Mouse (Mus musculus): ENCODE measurements around the gene Ccdc127. TPM values are rescaled to one million over a fixed set of nuclear protein-coding genes. Genes with fewer than 3 reads are reported as not detected.

Gene Ccdc127
- polyA plus RNA-seq, 1 experiment from 2014 or later: 33.1 TPM

GRCm38 (mm10) chr13:74341036-74341435 is 9.1 kb upstream of the Ccdc127 start:
- Histone ChIP-seq H3K27ac (replicated peaks) (no peak overlapping the region), H3K27me3 (ENCODE audit: control insufficient read depth, insufficient read depth, low read length) (no peaks in the 10 kb centered on the region), H3K36me3 (ENCODE audit: control insufficient read depth, insufficient read depth, low read length) (peaks cover 13% of the 10 kb centered on the region), H3K4me1 (replicated peaks; ENCODE audit: control insufficient read depth, insufficient read depth) (no peaks in the 10 kb centered on the region), H3K4me2 (replicated peaks; ENCODE audit: low read depth) (no peak overlapping the region), H3K9ac (ENCODE audit: low read length) (no peak overlapping the region), H3K4me3 (ENCODE audit: low read depth, low read length) (no peak overlapping the region), H3K9me3 (ENCODE audit: control insufficient read depth, low read length) (no peaks in the 10 kb centered on the region)
- peak; percentile 50 for DNase-seq (ENCODE audit: low spot score)
- TF ChIP-seq EP300 (optimal IDR thresholded peaks at IDR 0.05) (no peak), CTCF (IDR thresholded peaks at IDR 0.05; ENCODE audit: low read depth) (peak; percentile 85)
- WGBS: 42% methylated on average over 3 of the region's 3 CpGs
- ATAC-seq (ENCODE audit: low FRiP score, low TSS enrichment): peak; percentile 81

- Histone ChIP-seq H3K9ac (ENCODE audit: low read length) (peak overlapping the region; percentile 89), H3K27me3 (ENCODE audit: control insufficient read depth, insufficient read depth, low read length) (no peaks in the 10 kb centered on the region), H3K4me2 (replicated peaks; ENCODE audit: low read depth) (peak overlapping the region; percentile 71), H3K36me3 (ENCODE audit: control insufficient read depth, insufficient read depth, low read length) (0 out of 2 replicates have a peak, but pooled peaks cover 2% of the 10 kb centered on the region), H3K27ac (replicated peaks) (peak overlapping the region; percentile 91), H3K9me3 (ENCODE audit: control insufficient read depth, low read length) (no peaks in the 10 kb centered on the region), H3K4me3 (ENCODE audit: low read depth, low read length) (peak overlapping the region; percentile 78), H3K4me1 (replicated peaks; ENCODE audit: control insufficient read depth, insufficient read depth) (0 out of 2 replicates have a peak, but pooled peaks cover 2% of the 10 kb centered on the region)
- DNase-seq (ENCODE audit: low spot score) (no peak), ATAC-seq (ENCODE audit: low FRiP score, low TSS enrichment) (peak; percentile 36; the same call in 1 of the 2 replicates)
- TF ChIP-seq CTCF (IDR thresholded peaks at IDR 0.05; ENCODE audit: low read depth): no peak
- TF ChIP-seq EP300 (optimal IDR thresholded peaks at IDR 0.05): no peak
- 1% methylated on average over 15 of the region's 15 CpGs for WGBS
Observed at GRCm38 (mm10) chr13:74350435-74350906, 362 bp downstream of the Ccdc127 start.

- 96% methylated on average over 13 of the region's 13 CpGs for WGBS
- ATAC-seq (ENCODE audit: low FRiP score, low TSS enrichment): no peak
- no peaks in the 10 kb centered on the region for H3K4me1 ChIP-seq (replicated peaks; ENCODE audit: control insufficient read depth, insufficient read depth)
- no peak overlapping the region for H3K9ac ChIP-seq (ENCODE audit: low read length)
- no peak for DNase-seq (ENCODE audit: low spot score)
- H3K27ac ChIP-seq (replicated peaks): no peak overlapping the region
- peaks cover 8% of the 10 kb centered on the region for H3K36me3 ChIP-seq (ENCODE audit: control insufficient read depth, insufficient read depth, low read length)
- no peaks in the 10 kb centered on the region for H3K9me3 ChIP-seq (ENCODE audit: control insufficient read depth, low read length)
- H3K4me3 ChIP-seq (ENCODE audit: low read depth, low read length): no peak overlapping the region
- H3K27me3 ChIP-seq (ENCODE audit: control insufficient read depth, insufficient read depth, low read length): no peaks in the 10 kb centered on the region
- no peak for TF ChIP-seq EP300 (optimal IDR thresholded peaks at IDR 0.05)
- TF ChIP-seq CTCF (IDR thresholded peaks at IDR 0.05; ENCODE audit: low read depth): no peak
- H3K4me2 ChIP-seq (replicated peaks; ENCODE audit: low read depth): no peak overlapping the region
Observed at GRCm38 (mm10) chr13:74356491-74356890, 6.4 kb downstream of the Ccdc127 start.

- Histone ChIP-seq H3K4me2 (replicated peaks; ENCODE audit: low read depth) (no peak overlapping the region), H3K9ac (ENCODE audit: low read length) (no peak overlapping the region), H3K4me1 (replicated peaks; ENCODE audit: control insufficient read depth, insufficient read depth) (no peaks in the 10 kb centered on the region), H3K36me3 (ENCODE audit: control insufficient read depth, insufficient read depth, low read length) (peaks cover 3% of the 10 kb centered on the region; the same call in 1 of the 2 replicates), H3K27ac (replicated peaks) (no peak overlapping the region), H3K9me3 (ENCODE audit: control insufficient read depth, low read length) (no peaks in the 10 kb centered on the region), H3K27me3 (ENCODE audit: control insufficient read depth, insufficient read depth, low read length) (no peaks in the 10 kb centered on the region), H3K4me3 (ENCODE audit: low read depth, low read length) (no peak overlapping the region)
- DNase-seq (ENCODE audit: low spot score) (no peak), ATAC-seq (ENCODE audit: low FRiP score, low TSS enrichment) (no peak)
- TF ChIP-seq CTCF (IDR thresholded peaks at IDR 0.05; ENCODE audit: low read depth): no peak
- no peak for TF ChIP-seq EP300 (optimal IDR thresholded peaks at IDR 0.05)
- WGBS: 71% methylated on average over 2 of the region's 2 CpGs
Observed at GRCm38 (mm10) chr13:74362218-74362617, 12.1 kb downstream of the Ccdc127 start.

- ATAC-seq (ENCODE audit: low FRiP score, low TSS enrichment): peak; percentile 59; the same call in 1 of the 2 replicates
- no peaks in the 10 kb centered on the region for H3K36me3 ChIP-seq (ENCODE audit: control insufficient read depth, insufficient read depth, low read length)
- H3K27ac ChIP-seq (replicated peaks): no peak overlapping the region
- no peak for DNase-seq (ENCODE audit: low spot score)
- 81% methylated on average over 13 of the region's 13 CpGs for WGBS
- no peaks in the 10 kb centered on the region for H3K4me1 ChIP-seq (replicated peaks; ENCODE audit: control insufficient read depth, insufficient read depth)
- no peak overlapping the region for H3K4me3 ChIP-seq (ENCODE audit: low read depth, low read length)
- TF ChIP-seq CTCF (IDR thresholded peaks at IDR 0.05; ENCODE audit: low read depth): no peak
- no peak for TF ChIP-seq EP300 (optimal IDR thresholded peaks at IDR 0.05)
- H3K27me3 ChIP-seq (ENCODE audit: control insufficient read depth, insufficient read depth, low read length): no peaks in the 10 kb centered on the region
- no peaks in the 10 kb centered on the region for H3K9me3 ChIP-seq (ENCODE audit: control insufficient read depth, low read length)
- no peak overlapping the region for H3K9ac ChIP-seq (ENCODE audit: low read length)
- no peak overlapping the region for H3K4me2 ChIP-seq (replicated peaks; ENCODE audit: low read depth)
Observed at GRCm38 (mm10) chr13:74363176-74363858, 13.2 kb downstream of the Ccdc127 start.

- TF ChIP-seq CTCF (IDR thresholded peaks at IDR 0.05; ENCODE audit: low read depth) (no peak), EP300 (optimal IDR thresholded peaks at IDR 0.05) (no peak)
- Histone ChIP-seq H3K9ac (ENCODE audit: low read length) (no peak within 1 kb of the TSS), H3K27ac (replicated peaks) (no peak within 1 kb of the TSS), H3K4me1 (replicated peaks; ENCODE audit: control insufficient read depth, insufficient read depth) (no peaks in the 10 kb centered on the region), H3K27me3 (ENCODE audit: control insufficient read depth, insufficient read depth, low read length) (no peaks in the 10 kb centered on the region), H3K4me3 (ENCODE audit: low read depth, low read length) (no peak within 1 kb of the TSS), H3K36me3 (ENCODE audit: control insufficient read depth, insufficient read depth, low read length) (no peaks in the 10 kb centered on the region), H3K9me3 (ENCODE audit: control insufficient read depth, low read length) (no peaks in the 10 kb centered on the region), H3K4me2 (replicated peaks; ENCODE audit: low read depth) (no peak within 1 kb of the TSS)
- DNase-seq (ENCODE audit: low spot score) (no peak), ATAC-seq (ENCODE audit: low FRiP score, low TSS enrichment) (peak; percentile 12; the same call in 1 of the 2 replicates)
- 65% methylated on average over 8 of the region's 8 CpGs for WGBS
Observed at GRCm38 (mm10) chr13:74363859-74364235, 13.7 kb downstream of the Ccdc127 start, which contains the start of gene Lrrc14b. TSS of gene Lrrc14b (minus strand) at chr13:74364005.

Measured in stomach, postnatal 0 days (tissue).